Mouse (Mus musculus): ENCODE measurements around the gene Pet117.

The Pet117 gene

DNA sequence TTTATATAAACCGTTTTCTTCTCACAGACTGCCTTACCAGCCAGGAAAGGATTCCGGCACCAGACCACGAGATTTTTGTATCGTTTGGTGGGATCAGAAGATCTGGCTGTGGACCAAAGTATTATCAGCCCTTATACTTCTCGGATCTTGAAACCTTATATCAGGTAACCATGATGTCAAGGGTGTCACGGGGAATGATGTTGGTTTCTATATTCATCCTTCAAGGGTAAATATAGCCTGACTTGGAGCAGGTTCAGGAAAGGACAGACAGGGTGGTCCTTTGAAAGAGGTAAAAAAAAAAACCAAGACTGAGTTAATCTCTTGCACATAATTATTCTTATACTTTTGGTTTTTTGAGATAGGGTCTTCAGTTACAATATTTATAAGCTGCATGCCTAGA, 31.9 kb downstream of the Pet117 start:
- H3K4me1 ChIP-seq (replicated peaks; ENCODE audit: low read depth, low read length) = peaks cover 36% of the 10 kb centered on the region
- H3K36me3 ChIP-seq (ENCODE audit: insufficient read depth, low read length) = peaks cover 87% of the 10 kb centered on the region
- no peak overlapping the region for H3K4me3 ChIP-seq (replicated peaks; ENCODE audit: low read length)
- TF ChIP-seq CTCF (conservative IDR thresholded peaks at IDR 0.05; ENCODE audit: low read length) = no peak
- TF ChIP-seq POU5F1 (IDR thresholded peaks at IDR 0.05; ENCODE audit: borderline replicate concordance, low read length) = no peak
- no peak for TF ChIP-seq NANOG (IDR thresholded peaks at IDR 0.05; ENCODE audit: borderline replicate concordance, low read length)
- no peaks in the 10 kb centered on the region for H3K27me3 ChIP-seq (ENCODE audit: insufficient read depth, low read length)
- H3K9me3 ChIP-seq (ENCODE audit: low read length) = no peaks in the 10 kb centered on the region

DNA sequence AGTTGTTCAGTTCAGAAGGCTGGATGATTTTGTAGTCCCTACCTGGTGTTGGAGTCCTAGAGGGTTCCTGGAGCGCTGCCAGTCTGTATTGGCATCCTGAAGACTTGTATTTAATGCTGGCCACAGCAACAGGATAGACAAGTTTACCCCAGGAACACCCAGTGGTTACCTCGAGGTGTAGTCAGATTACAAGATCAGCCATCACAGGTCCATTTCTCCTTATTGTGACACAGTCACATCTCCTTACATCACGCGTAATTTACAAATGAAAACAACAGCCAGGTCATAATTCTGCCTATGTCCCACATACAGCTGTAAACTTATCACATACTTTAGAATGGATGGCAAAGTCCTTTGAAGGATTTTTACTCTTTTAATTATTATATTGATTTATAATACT, 40.2 kb downstream of the Pet117 start:
- Histone ChIP-seq H3K27me3 (ENCODE audit: insufficient read depth, low read length) (no peaks in the 10 kb centered on the region), H3K4me3 (replicated peaks; ENCODE audit: low read length) (no peak overlapping the region), H3K4me1 (replicated peaks; ENCODE audit: low read depth, low read length) (peaks cover 34% of the 10 kb centered on the region), H3K36me3 (ENCODE audit: insufficient read depth, low read length) (peaks cover 57% of the 10 kb centered on the region), H3K9me3 (ENCODE audit: low read length) (no peaks in the 10 kb centered on the region)
- TF ChIP-seq CTCF (conservative IDR thresholded peaks at IDR 0.05; ENCODE audit: low read length) (no peak), POU5F1 (IDR thresholded peaks at IDR 0.05; ENCODE audit: borderline replicate concordance, low read length) (no peak), NANOG (IDR thresholded peaks at IDR 0.05; ENCODE audit: borderline replicate concordance, low read length) (no peak)

DNA sequence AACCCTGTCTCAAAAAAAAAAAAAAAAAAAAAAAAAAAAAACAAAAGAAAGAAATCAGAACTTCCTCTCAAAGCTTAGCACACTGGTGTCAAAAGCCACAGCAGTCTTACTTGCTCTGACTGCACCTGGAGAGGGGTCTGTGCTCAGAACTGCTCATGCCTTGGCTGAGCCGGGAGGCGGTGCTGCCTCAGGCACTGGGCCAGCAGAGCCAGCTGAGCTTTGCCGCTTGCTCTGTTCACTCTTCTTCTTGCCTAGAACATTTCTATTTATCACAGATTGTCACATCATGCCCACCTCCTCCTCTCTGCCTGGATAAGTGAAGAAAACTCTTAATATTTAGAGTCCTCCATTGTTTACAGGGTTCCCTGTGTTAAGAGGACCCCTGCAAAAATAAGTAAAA, 41.8 kb downstream of the Pet117 start:
- Histone ChIP-seq H3K27me3 (ENCODE audit: insufficient read depth, low read length) (no peaks in the 10 kb centered on the region), H3K4me3 (replicated peaks; ENCODE audit: low read length) (no peak overlapping the region), H3K36me3 (ENCODE audit: insufficient read depth, low read length) (peaks cover 43% of the 10 kb centered on the region), H3K4me1 (replicated peaks; ENCODE audit: low read depth, low read length) (peaks cover 27% of the 10 kb centered on the region), H3K9me3 (ENCODE audit: low read length) (no peaks in the 10 kb centered on the region)
- TF ChIP-seq POU5F1 (IDR thresholded peaks at IDR 0.05; ENCODE audit: borderline replicate concordance, low read length) = no peak

DNA sequence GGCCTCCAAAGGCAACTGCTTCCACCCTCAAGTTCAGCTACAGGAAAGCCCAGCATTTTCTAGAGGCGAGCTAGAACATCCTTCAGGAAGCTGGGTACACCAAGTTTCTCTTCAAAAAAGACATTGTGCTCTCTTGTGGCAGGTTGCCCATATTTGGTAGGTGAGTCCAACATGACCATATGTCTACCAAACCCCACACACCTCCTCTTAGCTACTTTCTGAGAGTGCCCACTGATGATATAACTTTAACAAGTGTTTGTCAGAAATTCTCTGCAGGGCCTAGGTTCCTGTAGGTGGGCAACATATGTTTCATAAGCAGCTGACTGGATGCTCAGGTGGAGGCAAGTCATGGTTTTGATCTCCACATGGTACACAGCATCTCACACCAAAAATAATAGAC, 45.9 kb downstream of the Pet117 start:
- Histone ChIP-seq H3K27me3 (ENCODE audit: insufficient read depth, low read length) (no peaks in the 10 kb centered on the region), H3K9me3 (ENCODE audit: low read length) (no peaks in the 10 kb centered on the region), H3K36me3 (ENCODE audit: insufficient read depth, low read length) (peaks cover 7% of the 10 kb centered on the region), H3K4me3 (replicated peaks; ENCODE audit: low read length) (no peak overlapping the region), H3K4me1 (replicated peaks; ENCODE audit: low read depth, low read length) (peaks cover 51% of the 10 kb centered on the region)
- no peak for TF ChIP-seq CTCF (conservative IDR thresholded peaks at IDR 0.05; ENCODE audit: low read length)
- no peak for TF ChIP-seq NANOG (IDR thresholded peaks at IDR 0.05; ENCODE audit: borderline replicate concordance, low read length)
- no peak for TF ChIP-seq POU5F1 (IDR thresholded peaks at IDR 0.05; ENCODE audit: borderline replicate concordance, low read length)

DNA sequence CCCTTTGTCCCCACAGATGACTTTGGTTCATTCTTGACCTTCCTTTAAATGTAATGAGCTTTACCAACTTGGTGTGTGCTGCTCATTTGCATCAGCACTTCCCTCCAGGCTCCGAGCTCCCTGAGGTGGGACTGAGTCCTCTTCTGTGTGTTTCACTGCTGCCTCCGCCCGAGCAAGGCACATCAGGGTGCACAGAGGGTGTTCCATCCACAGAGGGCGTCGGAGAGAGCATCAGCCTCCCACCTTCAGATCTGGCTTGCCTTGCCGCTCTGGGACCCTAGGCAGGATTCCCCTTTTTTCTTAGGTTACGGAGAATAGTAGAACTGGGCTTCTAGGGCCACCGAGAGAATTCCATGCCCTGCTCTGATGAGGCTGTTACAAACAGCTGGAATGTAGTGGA, 48.1 kb downstream of the Pet117 start:
- Histone ChIP-seq H3K4me3 (replicated peaks; ENCODE audit: low read length) (no peak overlapping the region; the same call in 1 of the 2 replicates), H3K9me3 (ENCODE audit: low read length) (no peaks in the 10 kb centered on the region), H3K27me3 (ENCODE audit: insufficient read depth, low read length) (no peaks in the 10 kb centered on the region), H3K36me3 (ENCODE audit: insufficient read depth, low read length) (no peaks in the 10 kb centered on the region), H3K4me1 (replicated peaks; ENCODE audit: low read depth, low read length) (peaks cover 41% of the 10 kb centered on the region)
- no peak for TF ChIP-seq POU5F1 (IDR thresholded peaks at IDR 0.05; ENCODE audit: borderline replicate concordance, low read length)
- 0 out of 2 replicates have a peak, but pooled peaks have one; percentile 9 for TF ChIP-seq CTCF (conservative IDR thresholded peaks at IDR 0.05; ENCODE audit: low read length)

DNA sequence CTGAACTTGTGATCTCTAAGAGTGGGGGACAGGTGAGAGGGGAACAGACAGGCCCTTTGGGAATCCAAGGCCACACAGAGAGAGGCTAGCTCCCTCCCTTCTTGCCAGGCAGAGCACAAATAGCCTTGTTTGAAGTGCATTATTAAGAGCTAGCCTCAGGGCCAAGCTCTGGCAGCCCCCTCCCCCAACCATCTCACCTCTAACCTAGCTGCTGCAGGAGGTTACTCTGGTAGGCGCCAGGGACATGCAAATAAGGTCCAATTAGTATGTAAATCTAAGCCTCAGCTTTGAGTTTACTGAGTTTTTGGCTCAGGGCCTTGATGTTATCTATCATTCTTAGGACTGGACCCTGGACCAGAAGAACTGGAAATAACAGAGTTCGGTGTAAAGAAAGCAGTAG, 49.3 kb downstream of the Pet117 start:
- Histone ChIP-seq H3K9me3 (ENCODE audit: low read length) (0 out of 2 replicates have a peak, but pooled peaks cover under 1% of the 10 kb centered on the region), H3K27me3 (ENCODE audit: insufficient read depth, low read length) (no peaks in the 10 kb centered on the region), H3K4me3 (replicated peaks; ENCODE audit: low read length) (no peak overlapping the region)

DNA sequence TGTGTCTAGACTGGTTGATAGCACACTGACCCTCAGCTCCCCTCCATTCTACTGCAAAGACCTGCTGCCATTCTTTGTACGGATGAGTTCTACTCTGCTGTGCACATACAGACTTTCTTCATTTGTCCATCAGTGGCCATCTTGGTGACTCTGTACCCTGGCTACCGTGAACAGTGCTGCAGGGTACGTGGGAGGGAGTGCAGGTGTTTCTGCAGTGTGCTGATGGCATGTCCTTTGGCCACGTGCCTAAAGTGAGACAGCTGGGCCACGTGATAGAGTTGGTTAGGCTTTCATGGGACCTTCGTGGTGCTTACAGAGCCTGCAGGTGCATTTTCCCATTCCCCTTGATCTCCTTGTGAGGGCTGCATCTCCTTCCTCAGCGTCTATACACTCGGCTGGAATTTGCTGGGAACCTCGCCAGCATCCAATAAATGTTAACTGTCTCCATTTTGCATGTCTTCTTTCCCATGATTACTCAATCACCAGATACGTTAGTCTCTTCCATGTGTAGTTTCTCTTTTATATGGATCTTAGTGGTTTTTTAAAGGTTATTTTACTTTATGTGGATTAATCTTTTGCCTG, 53.4 kb downstream of the Pet117 start:
- Histone ChIP-seq H3K27me3 (ENCODE audit: insufficient read depth, low read length) (no peaks in the 10 kb centered on the region), H3K4me1 (replicated peaks; ENCODE audit: low read depth, low read length) (peaks cover 15% of the 10 kb centered on the region), H3K4me3 (replicated peaks; ENCODE audit: low read length) (no peak overlapping the region), H3K9me3 (ENCODE audit: low read length) (0 out of 2 replicates have a peak, but pooled peaks cover 5% of the 10 kb centered on the region), H3K36me3 (ENCODE audit: insufficient read depth, low read length) (no peaks in the 10 kb centered on the region)
- TF ChIP-seq CTCF (conservative IDR thresholded peaks at IDR 0.05; ENCODE audit: low read length) = no peak
- TF ChIP-seq POU5F1 (IDR thresholded peaks at IDR 0.05; ENCODE audit: borderline replicate concordance, low read length) = no peak
- no peak for TF ChIP-seq NANOG (IDR thresholded peaks at IDR 0.05; ENCODE audit: borderline replicate concordance, low read length)

More for the DNA sequence above, 49.3 kb downstream of the Pet117 start:
- TF ChIP-seq NANOG (IDR thresholded peaks at IDR 0.05; ENCODE audit: borderline replicate concordance, low read length) (no peak), CTCF (conservative IDR thresholded peaks at IDR 0.05; ENCODE audit: low read length) (no peak), POU5F1 (IDR thresholded peaks at IDR 0.05; ENCODE audit: borderline replicate concordance, low read length) (no peak)
- H3K36me3 ChIP-seq (ENCODE audit: insufficient read depth, low read length) = no peaks in the 10 kb centered on the region
- peaks cover 32% of the 10 kb centered on the region for H3K4me1 ChIP-seq (replicated peaks; ENCODE audit: low read depth, low read length)
